9 mouse cellular contexts compared by ENCODE assay signal in the genomic region with DNA sequence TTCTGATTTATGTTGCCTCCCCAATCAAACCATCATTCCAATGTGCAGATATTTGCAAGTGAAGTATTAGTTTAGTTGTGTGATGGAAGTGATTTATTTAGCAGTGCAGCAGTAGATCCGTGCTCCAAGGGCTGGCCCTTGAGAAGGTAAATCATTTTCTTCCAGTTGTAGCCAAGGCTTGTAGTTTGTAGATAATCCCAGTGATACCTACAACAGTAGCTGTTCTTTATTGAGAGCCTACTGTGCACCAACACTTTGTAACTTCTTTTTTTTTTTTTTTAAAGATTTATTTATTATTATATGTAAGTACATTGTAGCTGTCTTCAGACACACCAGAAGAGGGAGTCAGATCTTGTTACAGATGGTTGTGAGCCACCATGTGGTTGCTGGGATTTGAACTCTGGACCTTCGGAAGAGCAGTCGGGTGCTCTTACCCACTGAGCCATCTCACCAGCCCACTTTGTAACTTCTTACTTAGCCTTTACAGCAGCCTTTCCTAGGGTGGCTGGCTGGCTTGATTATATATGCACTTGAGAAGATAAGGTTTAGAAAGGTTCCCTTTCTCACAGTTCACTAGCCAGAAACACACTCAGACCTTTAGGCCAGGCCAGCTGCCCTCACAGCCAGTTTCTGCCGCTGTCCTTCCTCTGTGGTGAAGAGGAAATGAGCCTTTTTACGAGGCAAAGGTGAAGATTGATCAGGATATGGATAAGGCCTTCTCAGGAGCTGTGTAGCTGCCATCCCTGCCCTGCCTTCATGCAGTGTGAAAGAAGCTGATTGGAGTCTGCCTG. TPM values are rescaled to one million over a fixed set of nuclear protein-coding genes. Genes with fewer than 3 reads are reported as not detected.
A peak's percentile ranks its signal among the peaks of the same experiment; 100 is the strongest.
DNase-seq lines count a peak whose midpoint lies in the region; ATAC-seq and TF ChIP-seq lines count a peak whose summit lies in the region.
"Had no signal": no experiment of that assay in that cellular context is flagged by ENCODE, and none has a peak within 500 bp of the region (broad histone marks: within the 10 kb centered on the region; RNA-seq: fewer than 3 reads in every experiment).

No protein-coding gene starts in this region.

- intact Hi-C loops in left cerebral cortex, adult 2 months (cut with DNase I) = no loop called here
- intact Hi-C loops in left cerebral cortex, postnatal 14 days (cut with DNase I) = no loop called here
- intact Hi-C loops in left cerebral cortex, postnatal 4 days (cut with DNase I) = no loop called here

- WGBS in heart, embryonic 11.5 days (ENCODE audit: insufficient replicate concordance) = 63% methylated on average over 5 of the region's 5 CpGs
- 47% methylated on average over 5 of the region's 5 CpGs for WGBS in liver, postnatal 0 days (ENCODE audit: insufficient replicate concordance)

- dilution Hi-C loops in CH12.LX (cut with MboI; ENCODE audit: extremely low pct_ligation_motif_present, extremely low pct_unique_long_range_greater_than_20kb, low sequenced_read_pairs) = no loop called here

- in situ Hi-C loops in CH12.LX (cut with MboI; ENCODE audit: low pct_ligation_motif_present, low pct_unique_long_range_greater_than_20kb, low sequenced_read_pairs) = no loop called here

- ATAC-seq in heart, embryonic 11.5 days (replicated peaks; ENCODE audit: insufficient number of reproducible peaks, low FRiP score, low TSS enrichment) = no peak
- ATAC-seq in liver, postnatal 0 days = no peak

- no peak for TF ChIP-seq CTCF in left cerebral cortex, adult 2 months (IDR thresholded peaks at IDR 0.05)
- no peak for TF ChIP-seq CTCF in CH12.LX (conservative IDR thresholded peaks at IDR 0.05 in 1 of 2, IDR thresholded peaks at IDR 0.05 in 1 of 2; ENCODE audit: low read depth in 2 of 2, low read length in 2 of 2)
- TF ChIP-seq CTCF in liver, postnatal 0 days (IDR thresholded peaks at IDR 0.05; ENCODE audit: low read depth) = no peak

- no peak for TF ChIP-seq POLR2A in CH12.LX (IDR thresholded peaks at IDR 0.05; ENCODE audit: low read depth, low read length)

- TF ChIP-seq EP300 in CH12.LX (IDR thresholded peaks at IDR 0.05; ENCODE audit: low read length) = no peak
- no peak for TF ChIP-seq EP300 in liver, postnatal 0 days (IDR thresholded peaks at IDR 0.05; ENCODE audit: low read depth)

- 0 out of 2 replicates have a peak overlapping the region, but pooled peaks have one; percentile 12 for H3K9ac ChIP-seq in heart, embryonic 11.5 days (ENCODE audit: low read depth, low read length)
- H3K9ac ChIP-seq in CH12.LX (ENCODE audit: insufficient read depth, low read depth) = no peak overlapping the region; the same call in 1 of the 2 replicates
- no peak overlapping the region for H3K9ac ChIP-seq in liver, postnatal 0 days (replicated peaks)

- H3K4me2 ChIP-seq in heart, embryonic 11.5 days = no peak overlapping the region
- H3K4me2 ChIP-seq in CH12.LX (ENCODE audit: insufficient read depth, low read depth, poor library complexity, severe bottlenecking) = no peak overlapping the region
- no peak overlapping the region for H3K4me2 ChIP-seq in liver, postnatal 0 days (ENCODE audit: low read depth, low read length)

- H3K36me3 ChIP-seq in heart, embryonic 11.5 days (ENCODE audit: control insufficient read depth, insufficient read depth, low read length) = no peaks in the 10 kb centered on the region
- peaks cover 20 to 80% of the 10 kb centered on the region in 2 experiments for H3K36me3 ChIP-seq in CH12.LX (replicated peaks in 1 of 2; ENCODE audit: control insufficient read depth in 1 of 2, insufficient read depth in 1 of 2, low read length in 1 of 2)
- no peaks in the 10 kb centered on the region for H3K36me3 ChIP-seq in liver, postnatal 0 days (replicated peaks; ENCODE audit: insufficient read depth, low read length)

- DNase-seq in heart, adult 9 months (ENCODE audit: low spot score in 2 of 2) = no peak
- no peak for DNase-seq in left cerebral cortex, adult 2 months (ENCODE audit: extremely low spot score in 1 of 2, low spot score in 2 of 2)
- no peak for DNase-seq in left cerebral cortex, postnatal 14 days (ENCODE audit: low spot score in 2 of 2)
- DNase-seq in CH12.LX (ENCODE audit: extremely low read depth) = no peak
- DNase-seq in liver, postnatal 0 days = no peak
- DNase-seq in thymus, postnatal 10 days (ENCODE audit: low spot score in 2 of 2) = no peak
- no peak for DNase-seq in left cerebral cortex, postnatal 4 days

- H3K79me2 ChIP-seq in CH12.LX (replicated peaks; ENCODE audit: control insufficient read depth, extremely low read depth, insufficient read depth, poor library complexity, severe bottlenecking) = peaks cover 94% of the 10 kb centered on the region

- H3K27me3 ChIP-seq in heart, embryonic 11.5 days (ENCODE audit: control insufficient read depth, insufficient read depth, low read length) = no peaks in the 10 kb centered on the region
- H3K27me3 ChIP-seq in CH12.LX (replicated peaks) = no peaks in the 10 kb centered on the region
- H3K27me3 ChIP-seq in liver, postnatal 0 days (ENCODE audit: insufficient read depth, low read length) = no peaks in the 10 kb centered on the region
- H3K27me3 ChIP-seq: megakaryocyte, embryonic 14.5 days had no signal

- no peak overlapping the region for H3K27ac ChIP-seq in heart, embryonic 11.5 days (ENCODE audit: low read depth, low read length)
- peak overlapping the region; percentile 44; the same call in 1 of the 2 replicates for H3K27ac ChIP-seq in left cerebral cortex, adult 2 months
- H3K27ac ChIP-seq in CH12.LX (ENCODE audit: insufficient read depth, low read depth) = peak overlapping the region; percentile 91
- peak overlapping the region; percentile 40; the same call in 1 of the 2 replicates for H3K27ac ChIP-seq in liver, postnatal 0 days (ENCODE audit: low read depth)

- TF ChIP-seq RAD21 in CH12.LX (IDR thresholded peaks at IDR 0.05; ENCODE audit: low read depth, low read length) = no peak

- H3K4me1 ChIP-seq in heart, embryonic 11.5 days (ENCODE audit: control insufficient read depth, insufficient read depth, low read length) = peaks cover 13% of the 10 kb centered on the region
- peaks cover 66 to 96% of the 10 kb centered on the region in 2 experiments for H3K4me1 ChIP-seq in CH12.LX (ENCODE audit: control insufficient read depth in 1 of 2, insufficient read depth in 2 of 2)
- peaks cover 8% of the 10 kb centered on the region for H3K4me1 ChIP-seq in liver, postnatal 0 days (ENCODE audit: insufficient read depth)

- H3K4me3 ChIP-seq in heart, embryonic 11.5 days (ENCODE audit: low read depth, low read length) = no peak overlapping the region
- no peak overlapping the region for H3K4me3 ChIP-seq in left cerebral cortex, adult 2 months
- no peak overlapping the region for H3K4me3 ChIP-seq in CH12.LX (replicated peaks in 1 of 3; ENCODE audit: low read depth in 2 of 3, low read length in 2 of 3, poor library complexity in 1 of 3)
- no peak overlapping the region for H3K4me3 ChIP-seq in liver, postnatal 0 days (ENCODE audit: low read depth, low read length)

- no peaks in the 10 kb centered on the region for H3K9me3 ChIP-seq in heart, embryonic 11.5 days (replicated peaks; ENCODE audit: control insufficient read depth, low read length)
- no peaks in the 10 kb centered on the region for H3K9me3 ChIP-seq in CH12.LX (replicated peaks; ENCODE audit: low read length)
- H3K9me3 ChIP-seq in liver, postnatal 0 days (ENCODE audit: low read length) = no peaks in the 10 kb centered on the region
- H3K9me3 ChIP-seq: megakaryocyte, embryonic 14.5 days had no signal

TF ChIP-seq in CH12.LX, 34 proteins besides CTCF, POLR2A, EP300 and RAD21:
- no peak for TF ChIP-seq CHD2 (IDR thresholded peaks at IDR 0.05; ENCODE audit: low read length)
- TF ChIP-seq ZC3H11A (IDR thresholded peaks at IDR 0.05; ENCODE audit: low read depth, low read length) = no peak
- TF ChIP-seq E2F4 (IDR thresholded peaks at IDR 0.05; ENCODE audit: insufficient replicate concordance, low read depth, low read length) = no peak
- TF ChIP-seq NELFE (IDR thresholded peaks at IDR 0.05; ENCODE audit: low read depth, low read length) = no peak
- no peak for TF ChIP-seq IRF4 (IDR thresholded peaks at IDR 0.05; ENCODE audit: low read depth, low read length)

RNA-seq across cellular contexts. Expression of a gene that starts 20.6 kb away (rescaled TPM):
- polyA plus RNA-seq in heart, embryonic 11.5 days (2014; fragmentation: Nextera tagmentation; extraction: Ambion mirVana) = 9.1 and 9.8 TPM in 2 replicates
- 100 to 1,000 TPM; 102 to 108 TPM for total RNA-seq in left cerebral cortex, adult 2 months (2021)
- total RNA-seq in left cerebral cortex, postnatal 14 days (2021) = 100 to 1,000 TPM; 118 to 124 TPM
- 149 and 185 TPM in 2 replicates for total RNA-seq in CH12.LX (2012; rRNA removed)
- 84.0 and 86.5 TPM in 2 replicates for total RNA-seq in CH12.LX (2014; rRNA removed)
- polyA plus RNA-seq in CH12.LX (2012; ENCODE audit: insufficient read length, low read depth) = 143 and 170 TPM in 2 replicates
- 4.8 and 5.1 TPM in 2 replicates for polyA plus RNA-seq in liver, postnatal 0 days (2015; fragmentation: Nextera tagmentation; extraction: Ambion mirVana)
- 100 to 1,000 TPM; 149 to 155 TPM for total RNA-seq in left cerebral cortex, postnatal 4 days (2021)
